Mouse (Mus musculus): Measurements from ENCODE around the gene Rab44. TPM values are rescaled to one million over a fixed set of nuclear protein-coding genes. Genes with fewer than 3 reads are reported as not detected.

Rab44 gene
- polyA plus RNA-seq (2012; rRNA removed): 13.2 and 16.3 TPM in 2 replicates

GRCm38 (mm10) chr17:29113591-29114352 is at the start of gene Rab44:
Gene Rab44, plus strand, starts transcription at chr17:29114145.

GRCm38 (mm10) chr17:29090776-29091175 is 23.2 kb upstream of the Rab44 start, which contains the start of gene Cdkn1a:
Gene Cdkn1a, plus strand, starts transcription at chr17:29090976.

Other genes starting within 250 kb of the Rab44 start
- 0.06 TPM in 2 replicates for gene 4930539E08Rik, start 198.8 kb upstream of the Rab44 start, polyA plus RNA-seq (2012; rRNA removed)
- gene Pxt1, start 170.3 kb upstream of the Rab44 start, polyA plus RNA-seq (2012; rRNA removed): 0.18 and 0.20 TPM in 2 replicates
- 28.5 and 34.4 TPM in 2 replicates for gene Kctd20, start 162.2 kb upstream of the Rab44 start, polyA plus RNA-seq (2012; rRNA removed)
- gene Stk38, start 106.2 kb upstream of the Rab44 start, polyA plus RNA-seq (2012; rRNA removed): 26.3 and 33.4 TPM in 2 replicates
- gene Srsf3, start 81.5 kb upstream of the Rab44 start, polyA plus RNA-seq (2012; rRNA removed): 145 and 153 TPM in 2 replicates
- gene Cdkn1a, start 23.2 kb upstream of the Rab44 start, polyA plus RNA-seq (2012; rRNA removed): 3.1 and 3.2 TPM in 2 replicates
- gene Cpne5, start 124.0 kb downstream of the Rab44 start, polyA plus RNA-seq (2012; rRNA removed): 0.09 and 0.12 TPM in 2 replicates
- gene Ppil1, start 150.0 kb downstream of the Rab44 start, polyA plus RNA-seq (2012; rRNA removed): 47.6 and 52.1 TPM in 2 replicates
- gene BC004004, start 154.6 kb downstream of the Rab44 start, polyA plus RNA-seq (2012; rRNA removed): 23.4 and 29.6 TPM in 2 replicates
- gene Pi16, start 203.5 kb downstream of the Rab44 start, polyA plus RNA-seq (2012; rRNA removed): 0.72 and 0.88 TPM in 2 replicates
- 60.8 and 65.9 TPM in 2 replicates for gene Mtch1, start 233.8 kb downstream of the Rab44 start, polyA plus RNA-seq (2012; rRNA removed)
- 6.7 and 8.7 TPM in 2 replicates for gene Fgd2, start 246.8 kb downstream of the Rab44 start, polyA plus RNA-seq (2012; rRNA removed)

All from liver, embryonic 14 days (tissue).